Mouse (Mus musculus) C2C12 (cell line): Measurements from ENCODE around the gene Dohh. TPM values are rescaled to one million over a fixed set of nuclear protein-coding genes. Genes with fewer than 3 reads are reported as not detected.

Experiments used
- H3K27me3 ChIP-seq: one replicate; pipeline ENCODE4 v1.6.1; 2011; ENCODE audit not compliant: control insufficient read depth, insufficient read depth, insufficient read length
- H3K36me3 ChIP-seq: one replicate; pipeline ENCODE4 v1.6.1; 2011; ENCODE audit not compliant: control insufficient read depth, insufficient read depth
- H3K4me3 ChIP-seq: one replicate; pipeline ENCODE4 v1.5.1; 2011; ENCODE audit warnings: mild to moderate bottlenecking, control low read depth; ENCODE audit not compliant: poor library complexity, insufficient read depth, severe bottlenecking
- H3K79me2 ChIP-seq: one replicate; pipeline ENCODE4 v1.6.1; 2011; ENCODE audit not compliant: control insufficient read depth, insufficient read depth
- H3K79me3 ChIP-seq: one replicate; pipeline ENCODE4 v1.6.1; 2011; ENCODE audit warnings: low read depth, control low read depth
- H3ac ChIP-seq: one replicate; pipeline ENCODE3; 2011; ENCODE audit warnings: low read depth; ENCODE audit not compliant: control insufficient read depth, insufficient read length
- CEBPB ChIP-seq: IDR thresholded peaks from one replicate; pipeline ENCODE4 v1.6.1; 2011; ENCODE audit warnings: low read depth, mild to moderate bottlenecking, control low read depth, moderate library complexity
- CTCF ChIP-seq: IDR thresholded peaks from one replicate; pipeline ENCODE4 v1.5.1; 2011; ENCODE audit not compliant: control insufficient read depth, insufficient read depth, insufficient read length
- FOSL1 ChIP-seq: IDR thresholded peaks from one replicate; pipeline ENCODE4 v1.8.0; 2011; ENCODE audit warnings: mild to moderate bottlenecking, low read length; ENCODE audit not compliant: poor library complexity, insufficient read depth, severe bottlenecking
- MAX ChIP-seq: IDR thresholded peaks from one replicate; pipeline ENCODE4 v1.6.1; 2011; ENCODE audit warnings: mild to moderate bottlenecking, control low read depth
- MYOD1 ChIP-seq: IDR thresholded peaks from one replicate; pipeline ENCODE4 v1.6.1; 2011; ENCODE audit warnings: low read depth; ENCODE audit not compliant: control insufficient read depth, insufficient read length
- MYOG ChIP-seq: IDR thresholded peaks from one replicate; pipeline ENCODE4 v1.6.1; 2011; ENCODE audit not compliant: control insufficient read depth, insufficient read length; ENCODE audit errors: extremely low read depth
- USF1 ChIP-seq: IDR thresholded peaks from one replicate; pipeline ENCODE4 v1.6.1; 2011; ENCODE audit warnings: low read depth, mild to moderate bottlenecking, control low read depth, moderate library complexity
- polyA plus RNA-seq: library from polyadenylated mRNA; unstranded; fragments of >200 nt; fragmentation: generic; extraction: Trizol; gene quantifications from one replicate; pipeline ENCODE4 v1.2.1, GENCODE M21; 2012; ENCODE audit warnings: missing spikeins

Dohh gene
- polyA plus RNA-seq, 1 experiment, result 148 TPM

DNA sequence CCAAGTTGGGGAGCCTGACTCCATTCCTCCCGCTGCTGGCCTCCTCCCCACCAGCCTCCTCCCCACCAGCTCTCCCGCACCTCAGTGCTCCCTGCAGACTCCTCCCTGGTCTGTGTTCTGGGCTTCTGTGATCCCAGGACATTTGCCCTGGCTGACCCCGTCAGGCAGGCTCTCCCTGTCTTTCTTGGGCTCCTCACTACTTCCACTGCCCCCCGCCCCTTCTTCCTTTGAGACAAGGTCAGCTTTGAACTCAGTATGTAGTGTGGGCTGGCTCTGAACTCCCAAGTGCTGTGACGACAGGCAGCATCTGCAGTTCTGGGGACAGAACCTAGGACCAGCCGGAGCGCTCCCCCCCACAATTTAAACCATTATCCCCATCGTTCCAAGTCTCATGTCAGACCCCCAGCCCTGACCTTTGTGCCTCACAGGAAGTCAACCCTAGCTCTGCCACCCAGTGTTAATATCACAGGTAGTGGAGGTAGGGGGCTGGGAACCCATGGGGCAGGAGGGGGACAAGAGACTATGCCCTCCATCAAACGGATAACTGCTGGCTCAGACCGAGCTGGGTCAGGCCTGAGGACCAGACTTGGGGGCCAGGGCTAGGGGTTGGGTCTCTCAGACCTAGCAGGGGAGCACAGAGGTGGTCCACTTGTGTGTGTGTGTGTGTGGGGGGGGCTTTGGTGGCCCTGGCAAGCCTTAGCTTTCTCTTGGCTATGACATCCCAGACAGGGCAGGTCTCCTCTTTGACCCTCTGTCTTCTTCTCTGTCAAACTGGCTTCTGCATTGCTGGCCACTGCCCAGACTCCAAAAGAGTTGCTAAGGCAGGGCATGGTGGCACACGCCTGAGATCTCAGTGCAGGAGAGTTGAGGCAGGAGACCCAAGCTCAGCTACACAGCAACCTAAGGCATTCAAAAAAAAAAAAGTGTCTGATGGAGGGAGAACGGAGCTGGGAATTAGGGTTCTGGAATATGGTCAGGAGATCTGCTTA is 33.3 kb downstream of the Dohh start:
- peaks cover 93% of the 10 kb centered on the region for H3K79me3 ChIP-seq
- TF ChIP-seq MYOD1, result no peak
- no peak for TF ChIP-seq CTCF
- no peak for TF ChIP-seq MYOG
- TF ChIP-seq USF1, result no peak
- TF ChIP-seq MAX, result no peak
- no peak for TF ChIP-seq FOSL1
- no peak for TF ChIP-seq CEBPB
- H3K4me3 ChIP-seq, result no peak overlapping the region
- H3K36me3 ChIP-seq, result peaks cover 87% of the 10 kb centered on the region
- H3K79me2 ChIP-seq, result peaks cover 100% of the 10 kb centered on the region
- peak overlapping the region; percentile 59 for H3ac ChIP-seq
- no peaks in the 10 kb centered on the region for H3K27me3 ChIP-seq

DNA sequence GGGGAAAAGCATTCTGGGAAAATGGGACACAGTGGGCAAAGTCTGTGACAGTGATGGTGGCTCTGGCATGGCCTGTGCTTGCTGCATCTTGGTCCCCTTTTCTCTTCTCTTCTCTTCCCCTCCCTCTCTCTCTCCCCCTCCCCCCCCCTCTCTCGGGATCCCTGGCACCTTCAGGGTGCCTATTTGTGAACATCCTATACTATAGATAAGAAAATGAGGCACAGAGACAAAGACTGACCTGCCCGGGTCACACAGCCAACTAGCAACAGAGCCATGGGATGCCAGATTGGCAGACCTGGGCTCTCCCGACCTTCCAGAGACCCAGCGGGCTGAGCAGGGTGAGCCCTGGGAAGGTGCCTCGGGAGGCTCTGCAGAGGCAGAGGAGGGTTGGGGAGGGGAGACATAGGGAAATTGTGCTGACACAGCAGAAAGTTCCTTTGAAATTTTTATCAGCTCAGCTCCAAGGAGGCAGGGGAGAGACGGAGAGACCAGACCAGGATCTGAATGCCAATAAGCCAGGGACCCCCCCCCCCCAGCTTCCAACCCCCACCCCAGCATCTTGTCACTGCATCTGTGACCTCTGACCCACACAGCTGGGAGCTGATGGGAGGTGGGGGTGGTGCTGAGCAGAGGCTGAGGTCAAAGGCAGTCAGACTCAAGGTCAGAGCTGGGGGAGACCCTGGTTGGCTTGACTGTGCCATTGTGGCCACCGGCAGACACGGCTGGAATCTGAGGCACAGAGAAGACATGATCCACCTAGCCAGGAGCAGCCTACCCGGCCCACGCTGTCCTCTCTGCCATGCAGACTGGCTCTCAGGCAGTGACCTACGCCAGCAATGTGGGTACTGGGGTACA is 34.2 kb downstream of the Dohh start:
- Histone ChIP-seq H3ac (no peak overlapping the region), H3K27me3 (no peaks in the 10 kb centered on the region), H3K4me3 (no peak overlapping the region), H3K36me3 (peaks cover 87% of the 10 kb centered on the region), H3K79me3 (peaks cover 94% of the 10 kb centered on the region), H3K79me2 (peaks cover 100% of the 10 kb centered on the region)
- no peak for TF ChIP-seq FOSL1
- TF ChIP-seq MAX, result no peak
- no peak for TF ChIP-seq MYOD1
- no peak for TF ChIP-seq CTCF
- no peak for TF ChIP-seq MYOG
- TF ChIP-seq USF1, result no peak
- TF ChIP-seq CEBPB, result no peak

DNA sequence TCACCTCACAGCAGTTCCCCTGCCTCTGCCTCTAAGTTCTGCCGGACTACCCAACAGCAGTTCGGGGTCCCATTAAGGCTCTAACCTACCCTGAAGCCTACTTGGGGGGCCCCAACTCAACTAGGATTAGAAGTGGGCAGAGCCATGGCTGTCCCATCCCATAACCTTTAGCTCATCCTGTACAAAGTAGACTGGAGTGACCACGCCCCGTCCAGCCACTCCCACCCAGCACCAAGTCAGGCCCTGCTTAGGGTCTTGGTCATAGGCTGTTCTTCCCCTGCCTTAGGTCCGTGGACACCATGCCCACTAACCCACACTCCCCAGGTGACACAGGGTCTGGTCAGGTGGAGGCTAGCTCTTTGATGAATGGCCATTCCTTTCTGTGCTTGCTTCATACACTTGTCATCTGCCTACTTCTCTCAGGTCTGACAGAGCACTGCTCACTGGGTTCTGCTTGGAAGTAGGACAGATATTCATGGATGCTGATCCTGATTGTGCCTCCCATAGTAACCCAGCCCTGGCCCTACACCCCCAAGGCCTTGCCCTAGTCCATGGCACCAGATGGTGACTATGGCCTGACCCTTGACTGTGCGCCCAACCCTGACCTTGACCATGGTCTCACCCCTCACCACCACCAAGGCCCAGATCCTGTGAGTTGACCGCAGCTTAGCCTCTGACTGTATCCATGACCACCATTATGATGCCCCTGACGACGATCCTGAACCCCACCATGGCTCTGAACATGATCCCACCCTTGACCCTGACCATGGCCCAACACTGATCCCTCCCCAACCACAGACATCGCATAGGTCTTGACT is 35.1 kb downstream of the Dohh start:
- Histone ChIP-seq H3K4me3 (no peak overlapping the region), H3ac (no peak overlapping the region), H3K36me3 (peaks cover 82% of the 10 kb centered on the region), H3K79me3 (peaks cover 95% of the 10 kb centered on the region), H3K79me2 (peaks cover 100% of the 10 kb centered on the region), H3K27me3 (no peaks in the 10 kb centered on the region)
- TF ChIP-seq MAX, result no peak
- no peak for TF ChIP-seq FOSL1

DNA sequence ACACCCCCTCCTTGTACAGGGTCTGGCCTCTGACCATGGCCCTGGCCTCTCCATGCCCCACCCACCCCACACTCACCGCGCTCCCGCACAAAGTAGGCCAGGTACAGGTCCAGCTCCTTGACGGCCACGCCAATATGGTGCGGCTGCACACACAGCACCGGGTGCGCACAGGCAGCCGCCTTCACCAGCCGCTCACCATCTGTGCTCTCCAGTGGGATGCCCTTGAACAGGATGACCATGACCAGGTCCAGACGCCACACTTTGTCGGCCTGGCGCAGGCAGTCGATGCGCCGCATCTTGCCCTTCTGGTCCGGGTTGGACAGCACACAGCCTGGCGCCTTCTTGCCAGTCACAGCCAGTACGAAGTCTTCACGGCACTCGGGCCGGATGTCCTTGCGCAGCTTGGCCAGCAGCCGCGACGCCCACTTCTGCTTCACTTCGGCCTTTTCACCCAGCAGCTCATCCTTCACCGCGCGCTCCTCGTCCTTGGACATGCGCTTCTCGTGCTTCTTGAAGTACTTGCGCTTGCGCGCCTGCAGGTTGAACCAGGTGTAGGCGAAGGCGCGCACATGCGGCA is 36.1 kb downstream of the Dohh start:
- Histone ChIP-seq H3K79me3 (peaks cover 93% of the 10 kb centered on the region), H3K27me3 (no peaks in the 10 kb centered on the region), H3K4me3 (no peak overlapping the region), H3ac (no peak overlapping the region), H3K79me2 (peaks cover 100% of the 10 kb centered on the region), H3K36me3 (peaks cover 73% of the 10 kb centered on the region)
- TF ChIP-seq CTCF (no peak), USF1 (no peak), MYOG (no peak), FOSL1 (no peak), MAX (no peak)

DNA sequence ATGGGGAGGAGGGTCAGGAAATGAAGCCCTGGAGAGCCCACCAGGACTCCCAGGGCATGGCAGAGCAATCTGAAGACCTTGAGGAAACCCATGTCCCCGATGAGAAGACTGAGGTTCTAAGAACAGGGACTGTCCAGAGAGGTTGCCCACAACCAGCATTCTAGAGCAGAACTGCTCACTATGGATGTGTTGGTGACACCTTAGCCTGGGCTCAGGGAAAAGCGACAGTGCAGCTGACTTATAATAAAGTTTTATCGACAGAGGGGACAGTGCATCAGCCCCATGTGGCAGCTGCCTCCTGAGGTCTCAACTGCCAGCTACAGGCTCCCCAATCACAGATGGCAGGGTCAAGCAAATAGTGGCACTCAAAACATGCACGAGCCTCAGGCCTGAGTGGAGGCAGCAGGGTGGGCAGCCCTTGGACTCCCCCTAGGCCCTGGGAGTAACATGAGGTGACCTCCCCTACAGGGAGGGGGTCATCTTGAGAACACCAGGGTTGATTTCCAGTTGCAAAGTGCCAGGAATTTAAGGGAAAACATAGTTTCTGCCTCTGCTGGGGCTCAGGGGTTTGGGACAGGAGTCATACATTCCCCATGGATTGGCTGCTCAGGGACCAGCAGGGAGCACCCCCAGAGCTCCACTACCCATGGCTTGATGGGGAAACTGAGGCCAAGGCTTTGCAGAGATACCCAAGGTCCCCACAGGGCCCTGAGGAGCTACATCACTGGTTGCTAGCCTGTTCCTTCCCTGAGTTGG is 37.0 kb downstream of the Dohh start:
- Histone ChIP-seq H3K79me3 (peaks cover 92% of the 10 kb centered on the region), H3ac (no peak overlapping the region), H3K4me3 (no peak overlapping the region), H3K27me3 (no peaks in the 10 kb centered on the region), H3K36me3 (peaks cover 64% of the 10 kb centered on the region), H3K79me2 (peaks cover 100% of the 10 kb centered on the region)
- TF ChIP-seq USF1 (no peak), MAX (no peak)
